Mouse (Mus musculus): ENCODE data around the gene Lypd3. TPM values are rescaled to one million over a fixed set of nuclear protein-coding genes. Genes with fewer than 3 reads are reported as not detected.
"Not testable (repeated sequence)": the region's sequence is repeated elsewhere in the genome, so short reads cannot be mapped to it uniquely, and the experiment has no call there.

Gene Lypd3
- polyA plus RNA-seq, 1 experiment from 2014 or later = 0.36 TPM

DNA sequence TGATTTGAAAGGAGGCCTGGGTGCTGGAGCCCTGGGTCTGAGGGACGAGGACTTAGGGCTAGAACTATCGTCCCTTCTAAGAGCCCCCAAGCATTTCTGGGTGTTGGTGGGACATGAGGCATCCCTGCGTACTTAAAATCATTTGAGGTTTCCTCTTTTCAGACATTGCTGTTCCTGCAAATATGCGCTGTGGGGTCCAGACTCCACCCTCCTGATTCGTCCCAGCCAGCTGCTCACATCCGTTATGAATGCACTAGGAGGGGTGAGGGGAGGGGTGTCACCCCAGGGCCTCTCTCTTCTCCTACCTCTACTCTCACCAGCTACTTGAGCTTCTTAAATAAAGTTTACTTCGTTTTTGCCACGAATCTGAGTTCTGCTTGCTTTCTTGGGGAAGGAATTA lies 27.8 kb upstream of the Lypd3 start:
- H3K9me3 ChIP-seq (replicated peaks; ENCODE audit: control insufficient read depth, low read length, poor library complexity, severe bottlenecking) = no peaks in the 10 kb centered on the region
- WGBS = 78% methylated on average over 8 of the region's 8 CpGs
- H3K27ac ChIP-seq (ENCODE audit: low read length) = no peak overlapping the region
- peaks cover 42% of the 10 kb centered on the region for H3K27me3 ChIP-seq (ENCODE audit: control insufficient read depth, insufficient read depth, low read depth, low read length)
- ATAC-seq = peak; percentile 15; the same call in 1 of the 2 replicates
- H3K4me1 ChIP-seq (ENCODE audit: control insufficient read depth, insufficient read depth, low read length) = peaks cover 14% of the 10 kb centered on the region
- H3K4me2 ChIP-seq (ENCODE audit: low read length) = no peak overlapping the region
- no peak overlapping the region for H3K4me3 ChIP-seq (ENCODE audit: low read depth, low read length)
- H3K36me3 ChIP-seq (ENCODE audit: control insufficient read depth, insufficient read depth, low read length) = no peaks in the 10 kb centered on the region
- no peak overlapping the region for H3K9ac ChIP-seq (ENCODE audit: low read depth, low read length)

DNA sequence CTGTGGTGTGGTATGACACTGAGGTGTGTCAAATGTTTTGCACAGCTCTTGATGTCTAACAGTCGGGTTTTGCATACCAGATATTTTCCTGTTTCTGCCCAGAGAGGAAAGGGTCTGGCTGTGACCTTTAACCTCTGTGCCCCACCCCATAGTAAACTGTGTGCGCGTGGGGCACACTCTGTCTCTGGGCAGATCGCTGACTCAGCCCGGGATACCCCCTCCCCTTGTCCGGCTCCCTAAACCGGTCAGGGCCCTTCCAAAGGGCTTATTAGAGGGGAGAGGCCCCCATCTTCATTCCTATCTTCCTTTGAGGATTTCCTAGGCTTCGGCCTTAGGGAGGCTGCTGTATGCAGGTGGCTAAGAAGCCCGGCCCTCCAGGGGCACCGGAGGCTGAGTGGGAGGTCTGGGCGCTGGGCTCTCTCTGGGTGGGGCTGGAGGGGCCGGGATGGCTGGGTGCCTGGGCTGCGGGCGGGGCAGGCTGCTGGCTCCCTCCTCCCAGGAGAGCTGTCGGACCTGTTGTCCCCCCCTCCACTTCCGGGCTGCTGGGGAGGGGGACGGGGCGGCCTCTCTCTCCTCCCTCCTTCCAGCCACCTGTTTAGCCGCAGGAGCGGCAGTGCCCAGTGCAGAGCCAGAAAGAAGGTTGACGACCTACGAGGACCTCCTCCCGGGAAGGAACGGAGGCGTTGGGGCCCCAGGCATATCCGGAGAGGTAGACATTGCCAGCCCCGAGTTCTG lies 26.0 kb upstream of the Lypd3 start, which contains the start of gene Phldb3:
Gene Phldb3 (plus strand): TSS at position 620 of the 735 bp plus-strand sequence.
- H3K9me3 ChIP-seq (replicated peaks; ENCODE audit: control insufficient read depth, low read length, poor library complexity, severe bottlenecking) = no peaks in the 10 kb centered on the region
- no peak within 1 kb of the TSS for H3K27ac ChIP-seq (ENCODE audit: low read length)
- 2% methylated on average over 27 of the region's 27 CpGs for WGBS
- peaks cover 43% of the 10 kb centered on the region for H3K27me3 ChIP-seq (ENCODE audit: control insufficient read depth, insufficient read depth, low read depth, low read length)
- peak within 1 kb of the TSS; percentile 14; the same call in 1 of the 2 replicates for H3K9ac ChIP-seq (ENCODE audit: low read depth, low read length)
- no peak for ATAC-seq
- H3K4me1 ChIP-seq (ENCODE audit: control insufficient read depth, insufficient read depth, low read length) = peaks cover 14% of the 10 kb centered on the region
- H3K4me3 ChIP-seq (ENCODE audit: low read depth, low read length) = peak within 1 kb of the TSS; percentile 36
- peak within 1 kb of the TSS; percentile 56 for H3K4me2 ChIP-seq (ENCODE audit: low read length)
- H3K36me3 ChIP-seq (ENCODE audit: control insufficient read depth, insufficient read depth, low read length) = no peaks in the 10 kb centered on the region

DNA sequence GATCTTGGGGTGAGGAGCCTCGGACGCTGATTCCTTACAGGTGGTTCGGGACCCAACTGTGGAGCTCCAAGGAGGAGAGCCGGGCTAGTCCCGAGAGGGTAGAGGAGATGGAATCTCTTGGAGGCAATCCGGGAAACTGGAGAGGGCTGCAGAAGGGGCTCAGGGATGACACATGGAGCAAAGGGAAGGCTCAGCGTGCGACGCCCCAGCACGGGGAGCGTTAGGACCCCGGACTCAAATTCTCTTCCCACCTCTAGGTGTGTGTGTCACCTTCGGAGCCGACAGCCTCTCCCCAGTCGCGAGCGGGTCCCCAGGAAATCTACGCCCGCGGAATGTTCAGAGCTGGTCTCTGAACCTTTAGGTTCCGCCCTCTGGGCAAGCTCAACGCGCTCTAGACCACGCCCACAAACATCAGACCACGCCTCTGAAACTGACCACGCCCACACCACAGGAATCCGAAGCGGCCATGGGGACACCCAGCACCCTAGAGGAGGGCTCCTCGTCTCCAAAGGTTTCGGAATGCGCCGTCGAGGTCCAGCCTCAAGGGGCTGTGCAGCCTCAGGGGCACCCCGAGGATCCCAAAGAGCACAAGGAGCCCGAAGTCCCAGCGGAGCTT lies 25.4 kb upstream of the Lypd3 start:
- Histone ChIP-seq H3K4me2 (ENCODE audit: low read length) (peak overlapping the region; percentile 56), H3K9ac (ENCODE audit: low read depth, low read length) (peak overlapping the region; percentile 14; the same call in 1 of the 2 replicates), H3K4me1 (ENCODE audit: control insufficient read depth, insufficient read depth, low read length) (peaks cover 14% of the 10 kb centered on the region), H3K27ac (ENCODE audit: low read length) (no peak overlapping the region), H3K9me3 (replicated peaks; ENCODE audit: control insufficient read depth, low read length, poor library complexity, severe bottlenecking) (no peaks in the 10 kb centered on the region), H3K4me3 (ENCODE audit: low read depth, low read length) (peak overlapping the region; percentile 36), H3K36me3 (ENCODE audit: control insufficient read depth, insufficient read depth, low read length) (no peaks in the 10 kb centered on the region), H3K27me3 (ENCODE audit: control insufficient read depth, insufficient read depth, low read depth, low read length) (peaks cover 43% of the 10 kb centered on the region)
- ATAC-seq = no peak
- WGBS = 1% methylated on average over 36 of the region's 36 CpGs

DNA sequence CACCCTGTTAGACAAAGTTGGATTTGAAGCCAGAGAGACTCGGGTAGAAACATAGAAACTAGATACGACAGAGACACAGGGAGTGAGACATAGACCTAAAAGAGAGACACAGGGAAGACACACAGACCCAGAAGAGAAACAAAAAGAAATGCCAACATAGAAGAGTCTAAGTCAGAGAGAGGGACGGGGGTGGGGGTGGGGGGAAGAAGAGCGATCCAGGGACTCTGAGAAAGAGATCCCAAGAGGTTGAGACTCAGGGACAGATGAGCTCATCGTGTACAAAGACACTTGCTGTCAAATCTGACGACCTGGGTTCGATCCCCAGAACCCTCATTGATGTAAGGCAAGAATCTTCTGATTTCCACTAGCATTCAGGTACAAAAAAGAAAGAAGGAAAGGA lies 24.6 kb upstream of the Lypd3 start:
- no peak for ATAC-seq
- no peak overlapping the region for H3K9ac ChIP-seq (ENCODE audit: low read depth, low read length)
- H3K27ac ChIP-seq (ENCODE audit: low read length) = no peak overlapping the region
- H3K27me3 ChIP-seq (ENCODE audit: control insufficient read depth, insufficient read depth, low read depth, low read length) = peaks cover 43% of the 10 kb centered on the region
- H3K36me3 ChIP-seq (ENCODE audit: control insufficient read depth, insufficient read depth, low read length) = no peaks in the 10 kb centered on the region
- peaks cover 14% of the 10 kb centered on the region for H3K4me1 ChIP-seq (ENCODE audit: control insufficient read depth, insufficient read depth, low read length)
- no peaks in the 10 kb centered on the region for H3K9me3 ChIP-seq (replicated peaks; ENCODE audit: control insufficient read depth, low read length, poor library complexity, severe bottlenecking)
- WGBS = 16% methylated on average over 7 of the region's 7 CpGs
- 0 out of 2 replicates have a peak overlapping the region, but pooled peaks have one; percentile 56 for H3K4me2 ChIP-seq (ENCODE audit: low read length)
- H3K4me3 ChIP-seq (ENCODE audit: low read depth, low read length) = no peak overlapping the region

DNA sequence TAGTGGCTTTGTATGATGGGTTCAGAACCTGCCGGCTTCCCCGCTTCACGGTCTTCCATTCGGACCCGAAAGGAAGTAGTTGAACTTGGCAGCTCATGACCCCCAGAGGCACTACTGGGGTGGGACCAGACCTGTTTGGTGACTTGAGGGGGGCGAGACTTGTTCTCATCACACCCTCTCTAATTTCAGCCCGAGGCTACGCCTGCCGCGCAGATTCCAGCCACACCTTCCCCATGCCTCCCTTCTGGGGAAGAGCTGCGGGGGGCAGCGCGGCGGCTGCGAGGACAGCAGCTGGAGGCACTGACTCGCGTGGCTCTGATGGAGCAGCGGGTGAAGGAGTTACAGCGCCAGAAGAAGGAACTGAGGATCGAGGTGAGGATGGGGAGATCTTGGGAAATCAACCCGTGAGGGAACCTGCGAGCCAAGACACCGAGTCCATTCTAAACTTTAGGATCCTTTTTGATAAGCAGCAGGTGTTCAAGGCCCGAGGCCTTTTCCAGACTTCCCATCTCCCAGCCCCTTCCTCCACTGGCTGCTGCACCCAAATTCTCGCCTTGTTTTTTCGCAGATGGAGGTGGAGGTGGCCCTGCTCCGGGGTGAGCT lies 23.9 kb upstream of the Lypd3 start:
- H3K4me3 ChIP-seq (ENCODE audit: low read depth, low read length) = no peak overlapping the region; the same call in 1 of the 2 replicates
- H3K27me3 ChIP-seq (ENCODE audit: control insufficient read depth, insufficient read depth, low read depth, low read length) = peaks cover 43% of the 10 kb centered on the region
- no peaks in the 10 kb centered on the region for H3K9me3 ChIP-seq (replicated peaks; ENCODE audit: control insufficient read depth, low read length, poor library complexity, severe bottlenecking)
- peak overlapping the region; percentile 0; the same call in 1 of the 2 replicates for H3K4me2 ChIP-seq (ENCODE audit: low read length)
- no peak for ATAC-seq
- H3K36me3 ChIP-seq (ENCODE audit: control insufficient read depth, insufficient read depth, low read length) = no peaks in the 10 kb centered on the region
- H3K27ac ChIP-seq (ENCODE audit: low read length) = no peak overlapping the region
- WGBS = 3% methylated on average over 27 of the region's 27 CpGs
- peaks cover 14% of the 10 kb centered on the region for H3K4me1 ChIP-seq (ENCODE audit: control insufficient read depth, insufficient read depth, low read length)
- no peak overlapping the region for H3K9ac ChIP-seq (ENCODE audit: low read depth, low read length)

DNA sequence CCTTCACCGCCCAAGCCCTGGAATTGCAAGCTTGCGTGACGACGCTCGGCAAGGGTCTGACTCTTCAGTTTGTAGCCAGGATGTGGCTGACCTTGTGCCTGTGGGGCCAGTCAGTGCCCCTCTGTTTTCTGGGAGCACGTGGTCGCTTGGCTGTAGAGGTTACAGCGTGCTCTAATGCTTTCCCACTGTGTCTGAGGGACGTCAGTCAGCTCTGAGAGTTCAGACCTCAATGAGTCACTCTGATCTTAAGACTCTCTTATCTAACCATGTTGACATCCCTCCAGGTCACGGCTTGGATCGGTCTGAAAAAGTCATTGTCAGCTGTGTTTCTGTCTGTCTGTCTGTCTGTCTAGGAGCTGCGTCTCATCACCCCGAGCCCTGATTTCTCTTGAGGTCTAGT lies 21.5 kb upstream of the Lypd3 start:
- peaks cover 36% of the 10 kb centered on the region for H3K27me3 ChIP-seq (ENCODE audit: control insufficient read depth, insufficient read depth, low read depth, low read length)
- H3K9me3 ChIP-seq (replicated peaks; ENCODE audit: control insufficient read depth, low read length, poor library complexity, severe bottlenecking) = no peaks in the 10 kb centered on the region
- no peak overlapping the region for H3K4me2 ChIP-seq (ENCODE audit: low read length)
- H3K9ac ChIP-seq (ENCODE audit: low read depth, low read length) = no peak overlapping the region
- WGBS = 77% methylated on average over 13 of the region's 13 CpGs
- ATAC-seq = no peak
- H3K27ac ChIP-seq (ENCODE audit: low read length) = no peak overlapping the region
- no peaks in the 10 kb centered on the region for H3K36me3 ChIP-seq (ENCODE audit: control insufficient read depth, insufficient read depth, low read length)
- H3K4me3 ChIP-seq (ENCODE audit: low read depth, low read length) = no peak overlapping the region
- H3K4me1 ChIP-seq (ENCODE audit: control insufficient read depth, insufficient read depth, low read length) = peaks cover 14% of the 10 kb centered on the region

DNA sequence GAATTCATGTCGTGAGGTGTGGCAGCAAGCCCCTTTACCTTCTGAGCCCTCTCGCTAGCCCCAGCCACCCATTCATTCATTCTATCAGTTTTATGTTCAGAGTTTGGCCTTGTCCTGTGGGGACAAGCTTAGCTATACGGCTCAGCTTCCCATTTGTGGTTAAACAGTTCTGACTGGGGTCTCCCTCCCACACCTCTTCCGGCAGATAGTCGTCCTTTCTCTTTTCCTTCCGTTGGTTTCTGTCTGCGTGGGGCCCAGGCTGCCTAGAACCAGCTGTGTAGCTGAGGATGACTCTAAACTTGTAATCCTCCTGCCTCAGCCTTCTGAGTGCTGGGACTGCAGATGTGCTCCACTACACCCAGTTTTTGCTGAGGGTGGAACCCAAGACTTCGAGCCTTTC lies 18.6 kb upstream of the Lypd3 start:
- no peaks in the 10 kb centered on the region; the same call in 1 of the 2 replicates for H3K4me1 ChIP-seq (ENCODE audit: control insufficient read depth, insufficient read depth, low read length)
- no peak overlapping the region for H3K27ac ChIP-seq (ENCODE audit: low read length)
- ATAC-seq = no peak
- H3K4me3 ChIP-seq (ENCODE audit: low read depth, low read length) = no peak overlapping the region
- H3K27me3 ChIP-seq (ENCODE audit: control insufficient read depth, insufficient read depth, low read depth, low read length) = peaks cover 8% of the 10 kb centered on the region
- no peak overlapping the region for H3K9ac ChIP-seq (ENCODE audit: low read depth, low read length)
- 80% methylated on average over 8 of the region's 8 CpGs for WGBS
- H3K9me3 ChIP-seq (replicated peaks; ENCODE audit: control insufficient read depth, low read length, poor library complexity, severe bottlenecking) = no peaks in the 10 kb centered on the region
- no peaks in the 10 kb centered on the region for H3K36me3 ChIP-seq (ENCODE audit: control insufficient read depth, insufficient read depth, low read length)
- no peak overlapping the region for H3K4me2 ChIP-seq (ENCODE audit: low read length)

DNA sequence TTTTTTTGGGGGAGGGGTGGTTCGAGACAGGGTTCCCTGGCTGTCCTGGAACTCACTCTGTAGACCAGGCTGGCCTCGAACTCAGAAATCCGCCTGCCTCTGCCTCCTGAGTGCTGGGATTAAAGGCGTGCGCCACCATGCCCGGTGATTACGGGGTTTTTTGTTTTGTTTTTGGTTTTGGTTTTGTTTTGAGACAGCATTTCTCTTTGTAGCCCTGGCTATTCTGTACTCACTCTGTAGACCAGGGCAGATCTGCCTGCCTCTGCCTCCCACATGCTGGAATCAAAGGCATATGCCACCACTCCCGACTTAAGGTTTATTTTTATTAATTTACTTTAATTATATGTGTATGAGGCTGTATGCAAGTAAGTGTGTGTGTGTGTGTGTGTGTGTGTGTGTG lies 18.0 kb upstream of the Lypd3 start:
- 96% methylated on average over 8 of the region's 8 CpGs for WGBS
- H3K4me2 ChIP-seq (ENCODE audit: low read length); H3K36me3 ChIP-seq (ENCODE audit: control insufficient read depth, insufficient read depth, low read length); H3K4me3 ChIP-seq (ENCODE audit: low read depth, low read length); H3K9ac ChIP-seq (ENCODE audit: low read depth, low read length); H3K27ac ChIP-seq (ENCODE audit: low read length); ATAC-seq; H3K9me3 ChIP-seq (replicated peaks; ENCODE audit: control insufficient read depth, low read length, poor library complexity, severe bottlenecking); H3K27me3 ChIP-seq (ENCODE audit: control insufficient read depth, insufficient read depth, low read depth, low read length); H3K4me1 ChIP-seq (ENCODE audit: control insufficient read depth, insufficient read depth, low read length): not testable (repeated sequence)
